Mouse (Mus musculus) hindbrain, postnatal 0 days (tissue): ENCODE results near the gene Gm17555. TPM values are rescaled to one million over a fixed set of nuclear protein-coding genes. Genes with fewer than 3 reads are reported as not detected.

Experiments used
- ATAC-seq: fragments of 200-750 bp; cut with Nextera tagmentation; 2 replicates; pipeline ENCODE4 v1.8.0; 2017; ENCODE audit warnings: mild to moderate bottlenecking, moderate TSS enrichment, moderate library complexity
- DNase-seq: peaks from one replicate; pipeline ENCODE4 v3.0.0-alpha.2; 2015; ENCODE audit warnings: low spot score
- H3K27ac ChIP-seq: fragments of 300-500 bp; sonication (generic); 2 replicates; pipeline ENCODE4 v1.5.1; 2014; ENCODE audit warnings: mild to moderate bottlenecking
- H3K27me3 ChIP-seq: fragments of 300-500 bp; sonication (generic); 2 replicates; pipeline ENCODE4 v1.6.1; 2014; ENCODE audit warnings: low read length, mixed read lengths; ENCODE audit not compliant: insufficient read depth
- H3K36me3 ChIP-seq: fragments of 300-500 bp; sonication (generic); 2 replicates; pipeline ENCODE4 v1.6.1; 2014; ENCODE audit warnings: low read length, mixed read lengths; ENCODE audit not compliant: insufficient read depth
- H3K4me1 ChIP-seq: fragments of 300-500 bp; sonication (generic); 2 replicates; pipeline ENCODE4 v1.6.1; 2014; ENCODE audit warnings: antibody characterized with exemption, low read length, mixed read lengths; ENCODE audit not compliant: insufficient read depth
- H3K4me2 ChIP-seq: fragments of 300-500 bp; sonication (generic); 2 replicates; pipeline ENCODE4 v1.6.1; 2014; ENCODE audit warnings: low read depth, mild to moderate bottlenecking, low read length, moderate library complexity, mixed read lengths
- H3K4me3 ChIP-seq: fragments of 300-500 bp; sonication (generic); 2 replicates; pipeline ENCODE4 v1.5.1; 2014; ENCODE audit warnings: low read length
- H3K9ac ChIP-seq: fragments of 300-500 bp; sonication (generic); replicated peaks from 2 replicates; pipeline ENCODE4 v1.6.1; 2014; ENCODE audit warnings: mild to moderate bottlenecking, low read length, moderate library complexity, mixed read lengths
- H3K9me3 ChIP-seq: fragments of 300-500 bp; sonication (generic); 2 replicates; pipeline ENCODE4 v1.6.1; 2016; ENCODE audit warnings: low read length, mixed read lengths
- CTCF ChIP-seq: IDR thresholded peaks from 2 replicates; pipeline ENCODE4 v1.5.1; 2016; ENCODE audit warnings: antibody characterized with exemption, control low read depth, low read depth
- WGBS: fragments of 180-500 bp; shearing (Covaris S2); extraction: QIAGEN DNeasy Blood & Tissue Kit; methylation state at CpG from one replicate; pipeline ENCODE4 v1.1.7; 2014; 5-methylcytosine and 5-hydroxymethylcytosine counted together
- polyA plus RNA-seq: library from polyadenylated mRNA; unstranded; fragments of >200 nt; fragmentation: Nextera tagmentation; extraction: Ambion mirVana; gene quantifications from 2 replicates; pipeline ENCODE4 v1.2.1, GENCODE M21; 2015
- total RNA-seq: library from RNA; depleted of rRNA; stranded (reverse); fragments of >200 nt; gene quantifications from 2 replicates; pipeline ENCODE4 v1.2.3, GENCODE M21; 2014

The Gm17555 gene
- total and polyA plus RNA-seq, 2 experiments from 2014 or later, result not detected

DNA sequence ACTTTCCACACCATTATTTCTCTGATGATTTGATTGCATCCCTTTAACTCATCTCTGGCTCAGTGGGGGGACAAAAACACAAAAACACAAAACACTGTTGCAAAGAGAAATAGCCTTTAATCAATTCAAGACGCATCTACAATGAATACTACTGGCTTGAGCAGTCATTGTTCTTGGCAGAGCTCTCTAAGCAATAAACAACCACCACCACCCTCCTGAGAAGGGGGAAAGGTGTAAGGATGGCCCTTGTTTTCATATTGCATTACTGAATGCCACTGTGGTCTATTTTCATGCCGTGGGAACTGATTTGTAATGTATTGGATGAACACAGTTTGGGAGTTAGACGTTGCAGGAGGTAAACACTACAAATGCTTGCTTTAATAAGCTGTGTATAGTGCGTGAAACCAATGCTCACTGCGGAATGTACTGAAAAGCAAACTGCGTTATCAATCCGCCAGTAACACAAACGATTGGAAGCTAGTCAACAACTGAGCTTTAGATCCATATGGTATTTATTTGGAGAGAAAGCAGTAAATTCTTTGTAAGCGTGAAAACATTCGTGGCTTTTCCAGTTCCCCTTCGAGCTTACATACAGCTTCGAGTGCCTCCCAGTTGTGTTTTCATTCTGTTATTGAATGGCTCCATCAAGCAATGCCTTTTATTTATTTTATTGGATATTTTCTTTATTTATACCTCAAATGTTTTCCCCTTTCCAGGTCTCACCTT, 19.1 kb upstream of the Gm17555 start:
- H3K4me1 ChIP-seq, result no peaks in the 10 kb centered on the region
- DNase-seq (no peak), ATAC-seq (no peak)
- H3K4me2 ChIP-seq, result no peak overlapping the region
- no peak overlapping the region for H3K27ac ChIP-seq
- H3K27me3 ChIP-seq, result no peaks in the 10 kb centered on the region
- no peaks in the 10 kb centered on the region for H3K9me3 ChIP-seq
- 71% methylated on average over 12 of the region's 12 CpGs for WGBS
- TF ChIP-seq CTCF, result no peak
- H3K36me3 ChIP-seq, result no peaks in the 10 kb centered on the region
- H3K9ac ChIP-seq, result no peak overlapping the region
- H3K4me3 ChIP-seq, result no peak overlapping the region

DNA sequence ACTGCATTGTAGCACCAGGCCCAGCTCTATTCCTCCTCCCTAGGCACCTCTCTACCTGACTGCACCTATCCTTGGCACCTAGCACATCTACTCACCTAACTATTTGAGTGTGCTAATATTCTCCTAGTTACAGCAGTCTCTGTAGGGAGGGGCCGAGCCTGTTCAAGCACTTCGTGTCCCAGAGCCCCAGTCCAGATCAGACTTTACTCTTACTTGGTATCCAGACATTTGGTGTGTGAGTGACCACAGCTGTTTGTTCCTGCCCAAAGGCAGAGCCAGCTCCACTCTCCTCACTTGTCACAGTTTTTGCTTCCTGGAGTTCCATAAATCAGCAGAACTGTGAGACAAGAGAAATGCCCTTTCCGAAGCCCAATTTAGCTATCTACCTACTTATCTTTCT, 15.9 kb upstream of the Gm17555 start:
- H3K4me3 ChIP-seq, result no peak overlapping the region
- no peaks in the 10 kb centered on the region for H3K27me3 ChIP-seq
- H3K36me3 ChIP-seq, result no peaks in the 10 kb centered on the region
- no peak overlapping the region for H3K9ac ChIP-seq
- no peak overlapping the region for H3K4me2 ChIP-seq
- no peak for ATAC-seq
- no peak overlapping the region for H3K27ac ChIP-seq
- 87% methylated on average over 3 of the region's 3 CpGs for WGBS
- H3K9me3 ChIP-seq, result no peaks in the 10 kb centered on the region
- no peak for DNase-seq
- no peaks in the 10 kb centered on the region for H3K4me1 ChIP-seq
- no peak for TF ChIP-seq CTCF

DNA sequence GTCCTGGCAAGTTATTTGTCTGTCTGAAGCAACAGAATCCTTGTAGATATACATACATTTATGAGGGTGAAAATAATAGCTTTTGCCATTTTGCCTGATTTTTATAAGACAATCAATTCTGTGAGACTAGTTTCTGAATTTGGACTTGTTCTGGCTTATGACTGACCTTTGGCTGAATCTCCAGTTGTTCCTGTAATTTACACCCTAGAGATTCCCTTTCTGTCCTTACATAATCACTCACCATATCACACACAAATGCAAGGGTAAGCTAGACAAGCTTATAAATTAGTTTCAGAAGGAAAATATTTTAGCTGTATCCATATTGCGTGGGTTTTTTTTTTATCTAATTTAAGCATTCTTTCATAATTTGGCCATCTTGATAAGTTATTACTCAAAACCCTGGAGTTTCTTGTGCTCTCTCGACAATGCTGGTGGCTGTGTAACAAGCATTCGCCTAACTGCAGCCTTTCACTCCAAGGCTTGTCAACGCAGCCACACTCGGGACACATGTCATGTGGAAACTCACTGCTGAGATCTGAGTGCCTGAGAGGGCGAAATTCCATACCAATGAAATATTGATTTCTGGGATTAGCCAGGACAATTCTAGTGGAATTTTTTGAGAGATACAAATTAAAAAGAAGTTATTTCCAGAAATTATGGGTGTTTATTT, 3.8 kb upstream of the Gm17555 start:
- Histone ChIP-seq H3K4me1 (no peaks in the 10 kb centered on the region), H3K9me3 (no peaks in the 10 kb centered on the region), H3K36me3 (no peaks in the 10 kb centered on the region), H3K27me3 (no peaks in the 10 kb centered on the region), H3K9ac (no peak overlapping the region), H3K4me2 (no peak overlapping the region), H3K4me3 (no peak overlapping the region), H3K27ac (no peak overlapping the region)
- DNase-seq, result no peak
- ATAC-seq, result no peak
- WGBS, result 81% methylated on average over 6 of the region's 6 CpGs
- no peak for TF ChIP-seq CTCF

DNA sequence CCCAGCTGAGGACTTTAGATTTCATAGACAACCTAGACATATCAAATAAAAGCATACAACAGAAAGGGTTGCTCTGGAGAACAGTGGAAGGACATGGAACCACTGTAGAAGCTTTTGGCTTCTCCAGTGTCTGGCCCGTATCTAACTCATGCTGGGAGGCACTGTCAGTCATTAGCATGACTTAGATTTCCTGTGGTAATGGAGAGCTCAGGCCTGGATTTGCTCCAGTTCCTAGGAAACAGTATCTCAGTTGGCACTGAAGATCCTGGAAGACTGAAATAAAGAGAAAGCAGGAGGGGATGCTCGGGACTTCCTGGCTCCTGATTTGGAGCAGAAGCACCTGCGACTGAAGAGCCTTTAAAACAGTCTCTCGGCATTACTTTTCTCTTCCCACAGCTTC, 12.7 kb downstream of the Gm17555 start:
- no peaks in the 10 kb centered on the region for H3K27me3 ChIP-seq
- no peak overlapping the region for H3K27ac ChIP-seq
- H3K9ac ChIP-seq, result no peak overlapping the region
- no peaks in the 10 kb centered on the region for H3K4me1 ChIP-seq
- 61% methylated on average over 4 of the region's 4 CpGs for WGBS
- no peaks in the 10 kb centered on the region for H3K36me3 ChIP-seq
- H3K9me3 ChIP-seq, result no peaks in the 10 kb centered on the region
- ATAC-seq (no peak), DNase-seq (no peak)
- H3K4me3 ChIP-seq, result no peak overlapping the region
- no peak for TF ChIP-seq CTCF
- H3K4me2 ChIP-seq, result no peak overlapping the region

DNA sequence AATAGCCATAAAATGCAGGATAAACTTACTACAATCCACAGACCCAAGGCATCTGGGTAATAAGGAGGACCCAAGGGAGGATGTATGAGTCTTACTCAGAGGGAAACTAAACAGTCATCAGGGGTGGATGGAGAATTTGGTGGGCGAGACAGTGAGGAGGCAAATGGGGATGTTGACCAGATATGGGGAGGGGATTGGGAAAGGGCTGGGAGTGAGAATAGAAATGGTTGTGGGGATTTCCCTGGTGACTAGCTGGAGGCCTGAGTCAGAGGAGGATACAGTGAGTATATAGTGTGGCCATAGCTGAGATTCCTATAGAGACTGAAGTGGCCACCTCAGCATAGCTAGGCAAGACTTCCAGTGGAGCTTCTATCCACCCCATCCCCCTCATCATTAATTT, 16.8 kb downstream of the Gm17555 start:
- Histone ChIP-seq H3K4me2 (no peak overlapping the region), H3K4me1 (no peaks in the 10 kb centered on the region), H3K27me3 (no peaks in the 10 kb centered on the region), H3K4me3 (no peak overlapping the region), H3K27ac (no peak overlapping the region), H3K9ac (no peak overlapping the region), H3K36me3 (no peaks in the 10 kb centered on the region), H3K9me3 (no peaks in the 10 kb centered on the region)
- ATAC-seq (no peak), DNase-seq (no peak)
- WGBS, result 79% methylated on average over 1 of the region's 1 CpGs
- no peak for TF ChIP-seq CTCF

DNA sequence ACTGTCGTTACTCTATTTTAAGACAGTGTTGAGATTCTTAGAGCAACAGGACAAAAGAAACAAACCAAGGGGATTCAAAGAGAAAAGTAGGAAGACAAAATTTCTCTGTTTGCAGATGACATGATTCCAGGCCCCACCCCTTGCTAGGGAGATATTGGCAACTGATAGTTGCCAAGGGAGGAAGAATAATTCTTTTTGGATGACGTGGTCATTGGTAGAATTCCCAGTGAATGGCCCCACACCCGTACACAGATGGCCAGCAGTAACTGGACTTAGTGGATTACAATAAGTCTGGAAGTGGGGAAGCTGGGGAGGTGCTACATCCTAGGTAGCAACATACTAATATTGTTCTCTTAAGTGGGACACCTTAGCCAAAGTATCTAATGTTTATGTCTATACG, 22.0 kb downstream of the Gm17555 start:
- H3K27ac ChIP-seq, result no peak overlapping the region
- H3K27me3 ChIP-seq, result no peaks in the 10 kb centered on the region
- DNase-seq (no peak), ATAC-seq (no peak)
- no peaks in the 10 kb centered on the region for H3K9me3 ChIP-seq
- H3K4me1 ChIP-seq, result no peaks in the 10 kb centered on the region
- no peak overlapping the region for H3K4me2 ChIP-seq
- no peak overlapping the region for H3K4me3 ChIP-seq
- no peaks in the 10 kb centered on the region for H3K36me3 ChIP-seq
- H3K9ac ChIP-seq, result no peak overlapping the region
- 86% methylated on average over 4 of the region's 4 CpGs for WGBS
- no peak for TF ChIP-seq CTCF

DNA sequence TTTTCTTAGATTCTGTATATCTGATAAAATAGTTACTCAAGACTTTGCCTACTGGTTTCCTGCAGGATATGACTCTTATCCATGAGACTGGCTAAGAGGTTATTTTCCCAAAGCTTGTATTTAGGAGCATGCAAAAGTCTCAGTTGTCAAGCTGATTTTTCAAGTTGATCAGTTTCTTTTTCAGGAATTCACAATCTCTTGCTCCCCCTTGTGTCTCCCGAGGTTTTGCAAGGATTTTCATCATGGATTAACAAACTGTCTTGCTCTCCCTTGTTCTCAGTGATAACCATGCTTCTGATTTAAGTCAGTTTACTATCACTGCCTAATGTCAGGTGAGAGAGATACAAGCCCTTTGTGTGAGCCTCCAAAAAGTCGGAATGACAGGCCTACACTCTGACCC, 30.5 kb downstream of the Gm17555 start:
- DNase-seq (peak; percentile 53), ATAC-seq (no peak)
- H3K4me1 ChIP-seq, result no peaks in the 10 kb centered on the region
- H3K9me3 ChIP-seq, result no peaks in the 10 kb centered on the region
- 43% methylated on average over 2 of the region's 2 CpGs for WGBS
- no peaks in the 10 kb centered on the region for H3K27me3 ChIP-seq
- H3K27ac ChIP-seq, result no peak overlapping the region
- no peak overlapping the region for H3K4me3 ChIP-seq
- H3K4me2 ChIP-seq, result no peak overlapping the region
- no peak overlapping the region for H3K9ac ChIP-seq
- no peaks in the 10 kb centered on the region for H3K36me3 ChIP-seq
- peak; percentile 60 for TF ChIP-seq CTCF
